Mouse (Mus musculus): ENCODE data around the gene Ucn2. TPM values are rescaled to one million over a fixed set of nuclear protein-coding genes. Genes with fewer than 3 reads are reported as not detected.

Gene Ucn2
- total and polyA plus RNA-seq, 3 experiments, result 0.38 TPM; not detected in 2

DNA sequence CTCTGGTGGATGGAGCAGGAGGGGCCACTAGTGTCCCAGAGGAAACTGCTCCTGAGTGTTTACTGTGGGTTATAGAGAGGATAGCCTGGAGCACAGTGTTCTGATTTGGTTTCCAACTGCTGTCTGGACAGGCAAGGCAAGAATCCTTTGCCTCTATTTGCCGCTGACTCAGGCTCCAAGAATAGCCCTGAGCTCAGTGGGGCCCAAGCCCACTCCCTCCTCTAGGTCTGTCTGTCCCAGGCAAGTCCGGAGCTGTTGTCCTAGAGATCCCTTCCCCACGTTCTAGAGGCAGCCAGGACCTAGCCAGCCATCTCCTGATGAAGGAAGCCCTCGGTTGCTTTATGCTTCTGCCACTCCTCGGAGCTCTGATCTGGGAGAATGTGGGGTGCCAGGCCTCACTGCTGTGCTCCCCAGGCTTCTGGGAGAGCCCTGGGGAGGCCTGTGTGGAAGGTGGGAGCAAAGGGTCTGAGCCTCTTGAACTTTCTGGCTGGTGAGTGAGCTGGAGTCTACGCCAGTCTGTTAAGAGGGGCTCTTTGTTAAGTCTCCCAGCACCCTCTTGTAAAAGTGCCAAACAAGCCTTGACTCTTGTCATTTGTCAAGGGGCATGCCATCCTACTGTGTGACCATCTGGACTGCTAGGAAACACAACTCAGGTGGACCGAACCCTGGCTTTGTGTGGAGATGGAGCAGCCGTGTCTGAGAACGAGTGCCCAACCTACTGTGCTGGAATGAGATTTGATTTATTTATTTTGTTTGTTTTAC lies 35.7 kb upstream of the Ucn2 start:
- no peak for ATAC-seq (ENCODE audit: extremely low read depth, insufficient number of reproducible peaks, low FRiP score, poor library complexity, severe bottlenecking)

DNA sequence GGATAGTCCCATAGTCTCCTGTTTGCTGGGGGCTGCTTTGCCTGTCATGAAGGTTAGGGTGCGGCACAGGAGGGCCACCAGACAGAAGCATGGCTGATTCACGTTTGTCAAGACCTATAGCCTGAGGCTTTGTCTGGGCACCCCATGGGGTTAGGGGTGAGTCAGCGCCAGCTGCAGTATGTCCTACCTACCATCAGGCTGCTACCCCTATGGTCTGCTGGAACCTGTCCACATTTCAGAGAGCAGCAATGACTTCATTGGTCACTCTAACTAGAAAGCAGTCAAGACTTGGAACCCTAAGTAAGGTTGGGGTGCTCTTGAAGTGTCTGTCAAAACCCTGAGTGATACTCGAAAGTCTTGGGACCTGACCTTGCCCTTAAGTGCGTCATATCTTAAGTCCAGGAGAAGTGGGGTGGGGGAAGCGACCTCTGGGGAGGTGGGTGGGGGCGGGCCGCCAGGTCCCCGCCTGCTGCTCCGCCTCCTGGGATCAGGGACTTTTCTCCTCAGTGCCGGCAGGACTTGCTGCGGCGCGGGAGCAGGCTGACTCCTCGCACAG lies 32.7 kb upstream of the Ucn2 start, which contains the start of gene Col7a1:
TSS of gene Col7a1 (plus strand) at position 506 of the 556 bp plus-strand sequence.
- peaks cover 45% of the 10 kb centered on the region for H3K27me3 ChIP-seq (ENCODE audit: insufficient read depth, low read length)
- no peak for ATAC-seq (ENCODE audit: extremely low read depth, insufficient number of reproducible peaks, low FRiP score, poor library complexity, severe bottlenecking)

More for the DNA sequence above, 35.7 kb upstream of the Ucn2 start:
- H3K36me3 ChIP-seq (replicated peaks), result peaks cover 64% of the 10 kb centered on the region
- peaks cover 17% of the 10 kb centered on the region; the same call in 1 of the 2 replicates for H3K4me1 ChIP-seq (ENCODE audit: insufficient read depth, low read depth, low read length)
- no peak for TF ChIP-seq GATA2 (IDR thresholded peaks at IDR 0.05; ENCODE audit: borderline replicate concordance, low read depth, low read length)
- TF ChIP-seq CTCF (IDR thresholded peaks at IDR 0.05; ENCODE audit: low read depth, low read length), result no peak
- TF ChIP-seq GATA1 (IDR thresholded peaks at IDR 0.05; ENCODE audit: borderline replicate concordance, low read length), result no peak
- no peak overlapping the region for H3K4me3 ChIP-seq (ENCODE audit: low read depth, low read length)
- H3K9me3 ChIP-seq (replicated peaks), result no peaks in the 10 kb centered on the region
- peaks cover 19% of the 10 kb centered on the region for H3K27me3 ChIP-seq (ENCODE audit: insufficient read depth, low read length)
- DNase-seq (ENCODE audit: low spot score), result no peak

DNA sequence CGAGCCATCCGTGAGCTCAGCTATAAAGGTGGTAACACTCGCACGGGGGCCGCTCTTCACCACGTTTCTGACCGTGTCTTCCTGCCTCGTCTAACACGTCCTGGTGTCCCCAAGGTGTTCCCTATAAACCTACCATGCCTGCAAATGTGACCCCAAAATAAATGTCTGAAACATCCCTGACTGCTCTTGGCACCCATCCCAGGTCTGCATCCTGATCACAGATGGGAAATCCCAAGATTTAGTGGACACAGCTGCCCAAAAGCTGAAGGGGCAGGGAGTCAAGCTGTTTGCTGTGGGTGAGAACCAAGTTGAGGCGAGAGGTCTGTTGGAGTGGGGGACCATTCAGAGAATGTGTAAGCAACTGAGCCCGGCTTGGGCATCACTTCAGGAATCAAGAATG lies 30.6 kb upstream of the Ucn2 start:
- no peak for TF ChIP-seq GATA2 (IDR thresholded peaks at IDR 0.05; ENCODE audit: borderline replicate concordance, low read depth, low read length)
- no peak for TF ChIP-seq GATA1 (IDR thresholded peaks at IDR 0.05; ENCODE audit: borderline replicate concordance, low read length)
- TF ChIP-seq CTCF (IDR thresholded peaks at IDR 0.05; ENCODE audit: low read depth, low read length), result no peak
- TF ChIP-seq POLR2AphosphoS5 (IDR thresholded peaks at IDR 0.05; ENCODE audit: insufficient replicate concordance, low read depth, low read length), result no peak
- no peak for TF ChIP-seq TAL1 (conservative IDR thresholded peaks at IDR 0.05; ENCODE audit: low read depth, low read length)
- ATAC-seq (ENCODE audit: extremely low read depth, insufficient number of reproducible peaks, low FRiP score, poor library complexity, severe bottlenecking) (no peak), DNase-seq (ENCODE audit: low spot score) (no peak)
- Histone ChIP-seq H3K27me3 (ENCODE audit: insufficient read depth, low read length) (peaks cover 60% of the 10 kb centered on the region), H3K36me3 (replicated peaks) (peaks cover 13% of the 10 kb centered on the region), H3K4me1 (ENCODE audit: insufficient read depth, low read depth, low read length) (peaks cover 2% of the 10 kb centered on the region; the same call in 1 of the 2 replicates), H3K4me3 (ENCODE audit: low read depth, low read length) (no peak overlapping the region), H3K9me3 (replicated peaks) (no peaks in the 10 kb centered on the region)

More for the DNA sequence above, 32.7 kb upstream of the Ucn2 start, which contains the start of gene Col7a1:
- Histone ChIP-seq H3K4me3 (ENCODE audit: low read depth, low read length) (no peak within 1 kb of the TSS), H3K9me3 (replicated peaks) (no peaks in the 10 kb centered on the region), H3K36me3 (replicated peaks) (peaks cover 34% of the 10 kb centered on the region), H3K4me1 (ENCODE audit: insufficient read depth, low read depth, low read length) (peaks cover 9% of the 10 kb centered on the region; the same call in 1 of the 2 replicates)
- TF ChIP-seq GATA1 (IDR thresholded peaks at IDR 0.05; ENCODE audit: borderline replicate concordance, low read length) (no peak), TAL1 (conservative IDR thresholded peaks at IDR 0.05; ENCODE audit: low read depth, low read length) (no peak), POLR2AphosphoS5 (IDR thresholded peaks at IDR 0.05; ENCODE audit: insufficient replicate concordance, low read depth, low read length) (no peak), CTCF (IDR thresholded peaks at IDR 0.05; ENCODE audit: low read depth, low read length) (no peak), GATA2 (IDR thresholded peaks at IDR 0.05; ENCODE audit: borderline replicate concordance, low read depth, low read length) (no peak)
- no peak for DNase-seq (ENCODE audit: low spot score)

DNA sequence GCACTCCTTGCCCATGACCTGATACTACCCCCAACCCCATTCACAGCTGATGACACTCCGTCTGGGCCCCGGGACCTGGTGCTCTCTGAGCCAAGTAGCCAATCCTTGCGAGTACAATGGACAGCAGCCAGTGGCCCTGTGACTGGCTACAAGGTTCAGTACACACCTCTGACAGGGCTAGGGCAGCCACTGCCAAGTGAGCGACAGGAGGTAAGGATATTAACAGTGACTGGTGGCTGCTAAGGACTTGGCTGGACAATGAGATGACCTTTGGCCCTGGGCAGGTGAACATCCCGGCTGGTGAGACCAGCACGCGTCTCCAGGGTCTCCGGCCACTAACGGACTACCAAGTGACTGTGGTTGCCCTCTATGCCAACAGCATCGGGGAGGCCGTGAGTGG lies 30.0 kb upstream of the Ucn2 start:
- Histone ChIP-seq H3K4me1 (ENCODE audit: insufficient read depth, low read depth, low read length) (peaks cover 2% of the 10 kb centered on the region; the same call in 1 of the 2 replicates), H3K9me3 (replicated peaks) (no peaks in the 10 kb centered on the region), H3K27me3 (ENCODE audit: insufficient read depth, low read length) (peaks cover 65% of the 10 kb centered on the region), H3K36me3 (replicated peaks) (peaks cover 10% of the 10 kb centered on the region), H3K4me3 (ENCODE audit: low read depth, low read length) (no peak overlapping the region)
- DNase-seq (ENCODE audit: low spot score) (no peak), ATAC-seq (ENCODE audit: extremely low read depth, insufficient number of reproducible peaks, low FRiP score, poor library complexity, severe bottlenecking) (no peak)
- TF ChIP-seq TAL1 (conservative IDR thresholded peaks at IDR 0.05; ENCODE audit: low read depth, low read length), result no peak
- no peak for TF ChIP-seq GATA1 (IDR thresholded peaks at IDR 0.05; ENCODE audit: borderline replicate concordance, low read length)
- TF ChIP-seq POLR2AphosphoS5 (IDR thresholded peaks at IDR 0.05; ENCODE audit: insufficient replicate concordance, low read depth, low read length), result no peak
- no peak for TF ChIP-seq GATA2 (IDR thresholded peaks at IDR 0.05; ENCODE audit: borderline replicate concordance, low read depth, low read length)
- no peak for TF ChIP-seq CTCF (IDR thresholded peaks at IDR 0.05; ENCODE audit: low read depth, low read length)

DNA sequence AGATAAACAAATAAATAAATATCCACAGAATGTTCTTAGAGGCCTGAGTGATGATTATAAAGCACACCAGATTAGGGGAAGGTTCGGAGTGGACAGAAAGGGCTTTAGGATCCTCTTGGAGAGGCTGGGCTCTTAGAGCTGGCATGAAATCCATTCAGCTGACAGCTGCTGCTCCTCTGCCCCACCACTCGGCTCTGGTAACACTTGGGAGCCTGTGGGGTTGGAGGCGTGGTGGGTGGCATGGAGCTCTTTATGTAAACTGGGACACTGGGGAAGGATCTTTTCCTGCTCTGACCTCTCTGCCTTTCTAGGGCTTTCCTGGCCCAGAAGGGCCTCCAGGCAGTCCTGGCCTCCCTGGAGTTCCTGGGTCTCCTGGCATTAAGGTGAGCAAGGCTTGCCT lies 22.2 kb upstream of the Ucn2 start:
- no peaks in the 10 kb centered on the region for H3K9me3 ChIP-seq (replicated peaks)
- no peak overlapping the region for H3K4me3 ChIP-seq (ENCODE audit: low read depth, low read length)
- peaks cover 31% of the 10 kb centered on the region for H3K4me1 ChIP-seq (ENCODE audit: insufficient read depth, low read depth, low read length)
- TF ChIP-seq CTCF (IDR thresholded peaks at IDR 0.05; ENCODE audit: low read depth, low read length) (no peak), TAL1 (conservative IDR thresholded peaks at IDR 0.05; ENCODE audit: low read depth, low read length) (no peak), POLR2AphosphoS5 (IDR thresholded peaks at IDR 0.05; ENCODE audit: insufficient replicate concordance, low read depth, low read length) (no peak), GATA2 (IDR thresholded peaks at IDR 0.05; ENCODE audit: borderline replicate concordance, low read depth, low read length) (no peak), GATA1 (IDR thresholded peaks at IDR 0.05; ENCODE audit: borderline replicate concordance, low read length) (no peak)
- no peaks in the 10 kb centered on the region for H3K36me3 ChIP-seq (replicated peaks)
- peaks cover 50% of the 10 kb centered on the region for H3K27me3 ChIP-seq (ENCODE audit: insufficient read depth, low read length)
- ATAC-seq (ENCODE audit: extremely low read depth, insufficient number of reproducible peaks, low FRiP score, poor library complexity, severe bottlenecking) (no peak), DNase-seq (ENCODE audit: low spot score) (no peak)

DNA sequence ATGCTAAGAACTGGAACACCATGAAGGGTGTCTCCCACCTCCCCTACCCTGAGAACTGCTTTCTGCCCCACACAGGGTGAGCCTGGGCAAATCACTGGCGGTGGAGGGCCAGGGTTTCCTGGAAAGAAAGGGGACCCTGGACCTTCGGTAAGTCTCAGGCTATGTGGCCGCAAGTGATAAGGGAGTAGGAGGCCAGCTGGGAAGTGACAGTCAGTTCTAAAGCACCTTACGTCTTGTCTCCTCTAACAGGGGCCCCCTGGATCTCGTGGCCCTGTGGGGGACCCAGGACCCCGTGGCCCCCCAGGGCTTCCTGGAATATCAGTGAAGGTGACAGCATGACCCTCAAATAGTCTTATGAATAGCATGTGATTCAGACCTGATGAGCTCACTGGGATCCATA lies 21.5 kb upstream of the Ucn2 start:
- no peak for DNase-seq (ENCODE audit: low spot score)
- Histone ChIP-seq H3K4me3 (ENCODE audit: low read depth, low read length) (no peak overlapping the region; the same call in 1 of the 2 replicates), H3K36me3 (replicated peaks) (no peaks in the 10 kb centered on the region), H3K4me1 (ENCODE audit: insufficient read depth, low read depth, low read length) (peaks cover 29% of the 10 kb centered on the region), H3K27me3 (ENCODE audit: insufficient read depth, low read length) (peaks cover 50% of the 10 kb centered on the region), H3K9me3 (replicated peaks) (no peaks in the 10 kb centered on the region)
- ATAC-seq (ENCODE audit: extremely low read depth, insufficient number of reproducible peaks, low FRiP score, poor library complexity, severe bottlenecking), result peak; percentile 49
- TF ChIP-seq POLR2AphosphoS5 (IDR thresholded peaks at IDR 0.05; ENCODE audit: insufficient replicate concordance, low read depth, low read length), result no peak
- no peak for TF ChIP-seq GATA2 (IDR thresholded peaks at IDR 0.05; ENCODE audit: borderline replicate concordance, low read depth, low read length)
- TF ChIP-seq CTCF (IDR thresholded peaks at IDR 0.05; ENCODE audit: low read depth, low read length), result no peak
- TF ChIP-seq TAL1 (conservative IDR thresholded peaks at IDR 0.05; ENCODE audit: low read depth, low read length), result no peak
- no peak for TF ChIP-seq GATA1 (IDR thresholded peaks at IDR 0.05; ENCODE audit: borderline replicate concordance, low read length)
